Mouse (Mus musculus): Measurements from ENCODE around the gene Malrd1. TPM values are rescaled to one million over a fixed set of nuclear protein-coding genes. Genes with fewer than 3 reads are reported as not detected.
"Not testable (repeated sequence)": the region's sequence is repeated elsewhere in the genome, so short reads cannot be mapped to it uniquely, and the experiment has no call there.

Gene Malrd1
- under 1 TPM in 1 of 2 experiments, not detected in 1; 0.07 TPM for total RNA-seq (2021)
- long read RNA-seq, experiment 1 = 0 reads
- long read RNA-seq, experiment 2 = 0 reads

DNA sequence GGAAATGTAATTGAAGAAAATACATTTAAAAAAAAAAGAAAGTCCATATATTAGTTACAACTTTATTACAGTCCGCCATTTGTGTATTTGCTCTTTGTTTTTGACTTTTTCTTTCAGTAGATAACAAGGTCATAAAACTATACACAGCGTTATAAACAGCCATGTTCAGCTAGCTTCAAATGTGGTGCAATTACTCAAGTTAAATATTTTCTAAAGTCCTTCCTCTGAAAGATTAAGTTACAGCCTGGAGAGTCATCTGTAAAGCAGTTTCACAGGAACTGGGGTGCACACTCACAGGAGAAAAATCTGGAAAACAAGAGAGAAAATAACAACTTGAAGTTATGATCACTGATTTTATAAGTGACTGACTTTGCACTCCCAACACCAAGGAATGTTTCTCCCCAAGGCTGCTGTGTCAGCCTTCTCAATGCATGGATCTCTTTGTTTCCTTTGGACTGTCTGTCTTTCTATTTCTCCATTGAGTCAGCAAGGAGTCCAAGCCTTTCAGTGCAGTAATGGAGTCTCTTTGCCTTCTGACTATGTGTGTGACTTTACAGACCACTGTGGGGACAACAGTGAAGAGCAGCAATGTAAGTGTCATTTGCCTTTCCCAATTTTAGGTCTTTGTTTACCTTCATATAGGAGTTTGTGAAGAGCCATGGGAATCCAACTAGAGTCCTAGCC is at the start of gene Malrd1:
Gene Malrd1, plus strand, starts transcription at position 239 of the 684 bp plus-strand sequence.
- DNase-seq (ENCODE audit: low spot score in 2 of 2) = no peak

DNA sequence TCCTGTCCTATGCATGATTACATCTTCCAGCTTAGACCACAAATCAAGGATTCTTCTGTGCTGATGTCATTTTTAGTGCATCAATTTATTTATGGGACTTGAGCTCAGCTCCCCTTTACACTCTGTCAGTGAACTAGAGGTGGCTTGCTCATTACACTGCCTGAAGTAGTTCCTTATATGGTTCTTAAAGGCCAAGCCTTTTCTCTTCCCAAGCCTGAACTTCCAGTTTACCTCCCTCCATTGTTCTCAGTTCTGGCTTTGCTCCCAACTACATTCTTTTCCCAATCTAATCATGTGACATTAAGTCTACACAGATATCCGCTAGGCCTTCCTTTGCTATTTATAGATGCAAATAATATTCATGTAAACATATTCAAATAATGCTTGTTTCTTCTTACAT is 12.4 kb downstream of the Malrd1 start:
- no peak for DNase-seq (ENCODE audit: low spot score in 2 of 2)

DNA sequence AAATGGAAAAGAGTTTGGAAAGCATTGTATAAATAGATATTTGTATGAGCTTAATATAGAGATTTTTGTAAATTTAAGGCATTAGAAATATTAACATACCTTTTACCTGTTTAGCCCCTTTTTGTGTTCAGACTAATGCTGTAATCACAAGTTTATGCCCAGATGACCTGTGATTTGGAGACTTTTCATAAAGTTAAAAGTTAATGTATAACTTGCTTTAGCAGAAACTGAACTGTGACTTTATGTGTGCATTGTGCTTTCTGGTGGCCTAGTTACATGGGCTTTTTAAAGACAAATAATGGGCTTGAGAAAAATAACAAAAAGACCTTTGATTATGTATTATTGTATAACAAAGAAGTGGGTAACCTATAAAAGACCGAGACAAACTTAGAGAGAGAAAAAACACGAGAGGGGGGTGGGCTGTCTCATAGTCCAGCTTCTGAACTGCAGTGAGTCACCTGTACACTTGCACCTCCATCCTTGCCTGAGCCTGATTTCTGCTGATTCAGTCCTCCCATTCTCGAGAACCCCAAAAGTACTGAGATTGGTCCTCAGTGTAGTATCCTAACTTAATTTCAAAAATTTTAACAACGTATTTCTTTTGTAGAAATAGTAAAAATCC is 87.2 kb downstream of the Malrd1 start:
- no peak for DNase-seq (ENCODE audit: low spot score in 2 of 2)

DNA sequence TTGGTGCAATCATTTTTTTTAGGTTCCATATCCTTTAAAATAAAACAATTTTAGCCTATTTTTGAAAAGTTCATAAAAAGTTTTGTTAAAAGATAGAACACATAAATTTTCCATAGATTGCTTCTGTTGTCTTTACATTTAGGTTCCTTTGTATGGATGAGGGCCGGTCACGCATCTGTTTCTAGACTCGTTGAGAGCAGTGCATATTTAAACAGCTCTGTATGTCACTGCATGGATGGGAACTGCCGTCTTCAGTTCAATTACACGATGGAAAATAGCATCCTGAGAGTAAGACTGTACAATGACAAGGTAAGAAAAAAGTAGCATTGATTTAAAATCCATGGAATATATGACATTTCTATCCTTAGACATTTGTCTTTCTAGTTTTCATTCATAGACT is 87.7 kb downstream of the Malrd1 start:
- no peak for DNase-seq (ENCODE audit: low spot score in 2 of 2)

DNA sequence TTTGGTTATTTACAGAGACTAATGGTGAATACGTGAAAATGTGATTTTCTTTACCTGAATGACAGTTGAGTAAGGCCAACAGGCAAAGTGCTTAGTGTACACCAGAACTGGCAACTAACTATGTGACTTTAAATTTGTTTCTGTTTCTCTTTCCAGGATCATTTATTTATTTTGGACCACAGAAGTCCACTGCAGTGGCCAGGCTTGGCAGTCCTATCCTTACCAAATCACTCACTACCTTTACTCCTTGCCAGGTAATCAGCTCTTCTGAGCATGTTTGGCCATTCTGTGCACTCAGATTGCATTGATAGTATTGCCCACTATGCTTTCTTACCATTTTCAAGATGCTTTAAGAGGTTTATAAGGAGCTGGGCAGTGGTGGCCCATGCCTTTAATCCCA is 109.5 kb downstream of the Malrd1 start:
- no peak for DNase-seq (ENCODE audit: low spot score in 2 of 2)

DNA sequence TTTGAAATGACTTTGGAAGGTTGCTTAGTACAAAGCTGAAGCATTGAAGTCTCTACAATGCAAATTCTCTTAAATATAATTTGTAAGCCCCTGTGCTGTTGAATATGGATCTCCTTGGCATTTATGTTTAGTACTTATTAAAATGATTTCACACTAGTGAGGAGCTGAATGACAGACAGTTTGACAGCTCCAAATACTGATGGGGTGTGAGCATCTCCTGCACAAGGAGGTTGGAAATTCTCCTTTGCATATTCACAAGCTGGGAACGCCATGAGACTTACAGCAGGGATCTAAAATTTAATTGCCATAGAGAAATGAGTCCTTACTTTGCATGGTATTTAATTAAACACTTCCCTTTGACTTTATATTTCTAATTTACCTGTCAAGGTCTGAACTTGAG is 117.6 kb downstream of the Malrd1 start:
- DNase-seq (ENCODE audit: low spot score in 2 of 2) = no peak

DNA sequence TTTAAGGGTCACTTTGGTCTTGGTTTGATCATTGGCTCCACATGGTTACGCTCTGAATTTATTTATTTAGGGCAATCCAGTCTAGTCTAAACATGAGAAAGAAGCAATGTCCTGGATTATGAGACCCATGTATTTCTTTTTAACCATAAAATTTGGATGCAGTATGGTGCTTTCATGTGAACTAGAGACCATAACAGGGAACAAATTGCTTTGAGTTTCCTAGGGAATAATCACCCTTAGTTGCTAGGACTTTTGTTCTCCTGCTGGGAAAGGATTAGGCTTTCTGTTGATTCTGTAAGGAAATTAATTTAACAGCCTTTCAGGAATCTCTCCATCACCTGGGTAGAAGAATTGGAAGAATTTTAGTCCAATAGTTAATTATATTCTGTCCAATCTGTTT is 130.1 kb downstream of the Malrd1 start:
- no peak for DNase-seq (ENCODE audit: low spot score in 2 of 2)

DNA sequence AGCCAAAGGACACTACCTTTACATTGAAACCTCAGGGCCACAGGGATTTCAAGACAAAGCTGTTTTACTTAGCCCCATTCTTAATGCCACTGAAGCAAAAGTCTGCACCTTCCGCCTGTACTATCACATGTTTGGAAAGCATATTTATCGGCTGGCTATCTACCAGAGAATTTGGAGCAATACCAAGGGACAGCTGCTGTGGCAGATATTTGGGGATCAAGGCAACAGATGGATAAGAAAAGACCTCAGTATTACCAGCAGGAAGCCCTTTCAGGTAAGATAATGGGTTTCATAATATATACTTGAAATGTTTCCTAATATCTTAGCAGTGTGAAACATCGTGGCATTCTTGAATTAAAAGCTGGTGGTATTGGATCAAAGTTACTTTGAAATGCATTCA is 176.7 kb downstream of the Malrd1 start:
- DNase-seq (ENCODE audit: low spot score in 2 of 2) = no peak

DNA sequence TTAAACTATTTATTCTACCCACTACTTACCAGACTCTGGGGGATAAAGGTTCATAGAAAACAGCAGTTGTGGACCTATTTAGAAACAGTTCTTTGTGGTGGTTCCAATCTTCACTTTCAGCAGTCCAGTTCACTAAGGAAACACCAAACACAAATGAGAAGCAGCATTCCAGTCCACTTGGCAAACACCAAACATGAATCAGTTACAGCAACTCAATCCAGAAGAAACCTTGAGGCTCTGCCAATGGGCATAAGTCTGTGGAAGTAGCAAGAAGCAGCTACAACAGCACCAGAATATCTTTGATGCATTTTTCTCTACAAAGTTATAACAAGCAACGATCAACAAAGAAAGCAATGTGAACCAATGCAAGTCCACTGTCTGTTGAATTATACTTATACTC is 214.7 kb downstream of the Malrd1 start:
- DNase-seq (ENCODE audit: low spot score in 2 of 2) = no peak

DNA sequence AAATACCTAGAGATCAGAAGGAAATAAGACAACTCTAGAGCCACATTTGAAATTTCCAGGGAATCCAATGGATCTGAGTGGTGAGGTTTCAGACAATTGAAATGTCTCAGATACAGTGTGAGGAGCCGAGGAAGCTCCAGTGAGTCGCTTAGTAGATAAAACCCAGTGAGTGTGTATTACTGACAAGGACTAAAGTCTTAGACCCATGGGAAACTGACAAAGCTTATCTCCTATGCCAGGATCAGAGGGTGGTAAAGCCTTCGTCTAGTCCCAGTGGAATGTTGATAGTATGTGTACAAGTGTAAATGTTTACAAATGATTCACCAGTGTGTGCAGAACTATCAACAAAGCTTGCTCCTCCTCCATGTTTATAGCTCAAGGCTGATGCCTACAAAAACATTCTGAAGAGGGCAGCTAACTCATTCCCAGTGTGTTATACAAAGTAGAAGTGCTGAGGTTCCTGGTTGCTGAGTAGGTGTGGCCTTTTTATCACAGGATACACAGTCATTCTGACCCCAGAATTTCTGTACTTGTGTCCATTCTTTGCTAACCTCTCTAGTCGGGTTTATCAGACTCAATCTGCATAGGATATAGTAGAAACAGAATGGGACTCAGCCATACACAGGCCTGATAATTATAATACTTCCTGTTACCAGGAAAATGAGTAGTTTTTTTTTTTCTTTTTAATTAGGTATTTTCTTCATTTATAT is 218.9 kb downstream of the Malrd1 start:
- no peak for DNase-seq (ENCODE audit: low spot score in 2 of 2)

DNA sequence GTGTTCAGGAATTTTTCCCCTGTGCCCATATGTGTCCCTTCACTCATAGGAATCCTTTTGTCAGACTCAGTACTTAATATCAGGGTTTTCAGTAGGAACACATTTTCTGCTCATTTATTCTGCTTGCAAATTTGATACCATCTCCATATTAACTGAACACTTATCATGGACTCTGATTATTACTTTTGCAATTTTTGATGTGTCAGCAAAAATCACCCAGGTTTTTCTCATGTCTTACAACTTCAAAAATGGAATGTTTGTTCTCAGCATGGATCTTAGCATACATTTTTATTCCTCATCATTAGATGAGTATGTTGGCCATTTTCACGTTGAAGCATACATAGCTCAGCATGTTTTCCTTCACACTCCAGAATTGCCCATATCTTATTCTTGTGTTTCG is 258.5 kb downstream of the Malrd1 start:
- DNase-seq (ENCODE audit: low spot score in 2 of 2) = no peak

DNA sequence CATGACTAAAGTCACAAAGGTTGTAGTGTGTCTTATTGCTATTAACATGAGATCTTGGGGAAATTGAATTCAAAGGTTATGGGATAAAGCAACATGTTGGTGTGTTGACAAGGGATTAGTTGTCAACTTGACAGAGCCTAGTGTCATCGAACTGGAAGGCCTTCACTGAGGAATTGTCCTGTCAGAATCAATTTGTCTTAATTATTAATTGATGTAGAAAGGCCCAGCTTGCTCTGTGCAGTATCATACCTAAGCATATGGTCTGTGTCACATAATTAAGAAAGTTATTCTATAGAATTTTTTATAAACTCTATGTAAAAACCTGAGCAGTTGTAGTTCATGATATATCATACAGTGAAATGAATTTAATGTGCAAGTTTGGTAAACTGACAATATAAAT is 289.4 kb downstream of the Malrd1 start:
- no peak for DNase-seq (ENCODE audit: low spot score in 2 of 2)

DNA sequence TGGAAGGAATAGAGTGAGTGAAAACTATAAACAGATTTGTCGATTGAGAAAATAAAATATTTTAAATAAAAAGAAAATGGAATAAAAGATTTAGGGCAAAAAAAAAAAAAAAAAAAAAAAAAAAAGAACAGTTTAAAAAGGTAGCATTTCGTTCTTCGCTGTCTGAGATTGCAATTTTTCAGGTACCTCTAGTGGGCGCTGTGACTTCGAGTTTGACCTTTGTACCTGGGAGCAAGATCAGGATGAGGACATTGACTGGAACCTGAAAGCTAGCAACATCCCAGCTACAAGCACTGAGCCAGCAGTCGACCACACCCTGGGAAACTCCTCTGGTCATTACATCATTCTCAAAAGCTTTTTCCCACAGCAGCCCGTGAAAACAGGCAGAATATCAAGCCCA is 343.1 kb downstream of the Malrd1 start:
- no peak for DNase-seq (ENCODE audit: low spot score in 2 of 2)

DNA sequence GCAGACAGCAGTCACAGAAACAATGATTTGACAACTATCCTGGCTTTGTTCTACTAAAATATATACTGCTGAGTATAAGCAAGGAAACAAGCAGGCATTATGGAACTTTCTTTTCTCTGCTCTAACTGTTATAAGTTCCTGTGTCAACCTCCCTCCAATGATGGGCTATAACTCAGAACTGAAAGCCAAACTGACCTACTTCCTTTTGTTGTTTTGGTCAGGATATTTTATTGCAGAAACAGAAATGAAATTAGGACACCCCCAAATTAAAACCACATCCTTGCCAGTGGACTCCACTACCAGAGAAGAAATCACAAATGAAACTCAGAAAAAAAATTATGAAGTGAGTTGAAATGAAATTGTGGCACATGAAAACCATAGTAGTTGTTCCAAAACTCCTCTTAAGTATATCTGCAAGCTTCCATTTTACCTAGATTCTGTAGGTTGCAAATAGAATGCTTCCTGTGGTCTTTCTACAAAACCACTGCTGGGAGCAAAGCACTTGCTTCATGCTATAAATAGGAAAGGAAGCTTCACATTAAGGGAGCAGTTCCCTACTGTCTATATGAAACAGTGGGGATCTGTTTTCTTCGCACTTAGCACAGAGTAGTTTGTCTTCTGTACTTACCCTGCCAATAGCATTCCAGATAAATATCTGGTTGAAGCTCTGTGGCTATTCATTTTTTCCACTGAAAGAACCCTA is 367.3 kb downstream of the Malrd1 start:
- no peak for DNase-seq (ENCODE audit: low spot score in 2 of 2)

DNA sequence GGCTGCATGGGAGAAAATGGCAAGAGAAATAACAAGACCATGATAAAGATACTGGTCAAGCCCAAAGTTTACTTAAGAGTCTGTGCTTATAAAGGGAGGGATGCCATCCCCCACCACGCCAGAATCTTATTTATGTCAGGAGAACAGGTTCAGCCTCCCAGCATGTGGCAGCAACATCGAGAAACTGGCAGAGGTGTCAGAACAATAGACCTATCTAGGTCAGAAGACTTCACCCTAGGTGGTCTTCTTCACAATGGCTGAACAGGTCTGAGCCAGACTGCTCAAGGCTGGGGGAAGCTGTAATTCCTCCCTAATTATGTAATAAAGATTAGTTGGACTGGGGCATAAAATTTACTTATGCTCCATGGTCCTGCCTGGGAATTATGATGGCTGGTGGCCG is 399.2 kb downstream of the Malrd1 start:
- no peak for DNase-seq (ENCODE audit: low spot score in 2 of 2)

DNA sequence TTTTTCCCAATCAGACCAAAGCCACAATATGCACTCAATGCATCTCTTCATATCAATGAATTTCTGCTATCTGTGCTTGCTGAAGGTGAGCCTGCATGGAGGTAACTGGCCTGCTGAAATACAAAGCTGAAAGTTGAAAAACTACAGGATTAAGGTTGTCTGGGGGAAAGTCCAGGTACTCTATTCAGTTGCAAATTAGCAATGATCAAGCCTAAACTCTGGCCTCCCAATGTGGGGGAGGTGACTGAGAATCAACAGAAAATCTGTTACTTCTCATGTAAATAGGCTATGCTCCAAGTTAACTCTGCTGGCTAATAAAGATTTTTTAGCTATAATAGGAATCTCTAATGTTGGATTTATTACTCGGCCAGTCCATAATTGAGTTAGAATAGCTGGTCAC is 399.8 kb downstream of the Malrd1 start:
- no peak for DNase-seq (ENCODE audit: low spot score in 2 of 2)

DNA sequence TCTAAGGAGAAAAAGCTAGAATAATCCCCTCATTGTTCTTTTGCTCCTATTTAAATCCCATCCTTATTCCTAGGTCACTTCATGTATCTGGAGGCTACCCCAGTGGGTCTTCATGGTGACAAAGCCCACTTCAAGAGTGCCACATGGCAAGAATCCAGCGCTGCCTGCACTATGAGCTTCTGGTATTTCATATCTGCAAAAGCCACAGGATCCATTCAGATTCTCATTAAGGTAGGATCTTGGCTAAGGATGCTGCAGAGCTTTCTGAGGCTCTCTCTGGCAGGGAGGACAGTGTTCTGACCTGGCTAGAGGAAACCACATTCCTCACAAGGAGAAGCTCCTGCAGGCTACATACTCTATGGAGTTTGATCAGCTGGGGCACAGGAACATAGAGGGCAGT is 405.2 kb downstream of the Malrd1 start:
- no peak for DNase-seq (ENCODE audit: low spot score in 2 of 2)

DNA sequence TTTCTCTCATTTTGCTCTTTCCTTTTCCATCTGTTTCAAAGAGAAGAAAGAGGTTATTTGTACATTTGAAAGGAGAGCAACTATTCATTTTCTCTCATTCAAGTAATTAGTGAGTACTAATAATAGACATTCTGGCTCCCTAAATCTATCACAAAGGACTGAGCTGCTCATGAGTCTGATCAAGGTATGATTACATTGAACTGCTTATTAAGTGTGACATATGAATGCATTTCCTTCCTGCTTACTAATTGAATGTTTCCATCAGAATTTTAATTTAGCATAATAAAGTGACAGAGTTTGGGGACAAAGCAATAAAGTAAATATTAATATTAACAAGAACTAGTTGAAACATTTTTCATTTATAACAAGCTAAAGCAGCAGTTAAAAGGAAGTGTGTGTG is 405.6 kb downstream of the Malrd1 start:
- DNase-seq (ENCODE audit: low spot score in 2 of 2) = no peak

DNA sequence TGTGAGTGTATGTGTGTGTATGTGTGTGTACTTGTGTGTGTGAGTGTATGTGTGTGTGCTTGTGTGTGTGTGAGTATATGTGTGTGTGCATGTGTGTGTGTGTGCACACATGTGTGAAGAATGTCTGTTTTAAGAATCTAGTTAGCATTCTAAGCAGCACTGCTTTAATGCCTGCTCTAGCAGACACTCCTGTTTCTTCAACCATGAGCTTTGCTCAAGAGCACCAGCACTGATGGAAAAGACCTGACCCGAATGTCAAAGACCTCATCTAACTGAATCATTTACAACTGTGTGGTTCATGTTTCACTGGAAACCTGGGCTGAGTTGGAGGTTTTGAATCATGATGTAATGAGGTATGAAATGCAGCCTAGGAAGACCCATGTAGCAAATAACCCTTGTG is 406.1 kb downstream of the Malrd1 start:
- DNase-seq (ENCODE audit: low spot score in 2 of 2) = no peak

DNA sequence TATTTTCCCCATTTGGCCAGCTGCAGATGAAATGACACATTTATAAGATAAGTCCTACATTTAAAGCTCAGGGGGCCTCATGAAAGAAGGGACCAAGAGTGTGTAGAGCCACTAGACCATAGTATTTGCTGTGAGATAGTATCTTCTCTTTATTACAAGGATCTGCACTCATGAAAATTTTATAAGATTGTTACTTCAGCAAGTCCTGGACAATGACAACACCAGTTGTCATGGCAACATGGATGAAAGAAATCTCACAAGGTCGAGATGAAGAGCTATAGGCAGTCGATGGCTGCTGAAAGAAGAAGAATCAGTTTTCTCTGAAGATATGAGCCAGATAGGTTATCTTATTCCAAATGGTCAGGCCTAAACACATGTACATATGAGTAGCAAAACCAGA is 476.6 kb downstream of the Malrd1 start:
- no peak for DNase-seq (ENCODE audit: low spot score in 2 of 2)

DNA sequence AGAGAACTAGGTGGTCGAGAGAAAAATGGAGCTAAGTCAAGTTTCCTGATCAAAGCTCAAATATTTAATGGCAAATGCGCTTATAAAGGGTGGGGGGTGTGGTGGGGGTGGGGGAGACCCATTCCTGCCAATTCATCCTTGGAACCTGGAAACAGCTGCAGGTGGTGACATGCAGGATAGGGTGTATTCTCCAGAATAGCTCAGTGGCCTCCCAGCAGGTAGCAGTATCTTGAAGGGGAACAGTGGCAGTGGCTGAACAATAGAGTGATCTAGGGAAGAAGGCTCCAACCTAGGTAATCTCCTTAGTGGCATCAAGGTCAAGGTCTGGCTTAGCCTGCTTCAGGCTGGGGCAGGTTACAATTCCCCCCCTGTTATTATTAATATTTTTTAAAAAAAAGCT is 490.8 kb downstream of the Malrd1 start:
- DNase-seq (ENCODE audit: low spot score in 2 of 2) = not testable (repeated sequence)

DNA sequence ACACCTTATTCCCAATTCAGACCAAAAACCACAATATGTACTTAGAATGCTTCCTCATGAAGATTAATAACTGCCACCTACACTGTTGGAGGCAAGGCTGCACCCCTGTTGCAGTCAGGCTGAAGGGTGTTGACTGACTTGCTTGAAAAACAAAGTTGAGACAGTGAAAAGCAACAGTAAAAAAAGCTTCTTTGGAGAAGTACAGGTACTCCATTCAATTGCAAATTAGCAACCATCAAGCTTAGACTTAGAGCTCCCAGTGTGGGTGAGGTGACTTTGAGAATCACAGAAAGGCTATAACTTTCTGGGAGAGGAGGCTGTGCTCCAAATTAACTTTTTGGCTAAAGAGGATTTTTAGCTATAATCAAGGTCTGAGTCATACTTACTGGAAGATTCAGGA is 491.4 kb downstream of the Malrd1 start:
- DNase-seq (ENCODE audit: low spot score in 2 of 2) = not testable (repeated sequence)

Data from adrenal gland, adult 18-20 months (tissue).